ENCODE assay signal across 9 mouse cellular contexts in the genomic region with DNA sequence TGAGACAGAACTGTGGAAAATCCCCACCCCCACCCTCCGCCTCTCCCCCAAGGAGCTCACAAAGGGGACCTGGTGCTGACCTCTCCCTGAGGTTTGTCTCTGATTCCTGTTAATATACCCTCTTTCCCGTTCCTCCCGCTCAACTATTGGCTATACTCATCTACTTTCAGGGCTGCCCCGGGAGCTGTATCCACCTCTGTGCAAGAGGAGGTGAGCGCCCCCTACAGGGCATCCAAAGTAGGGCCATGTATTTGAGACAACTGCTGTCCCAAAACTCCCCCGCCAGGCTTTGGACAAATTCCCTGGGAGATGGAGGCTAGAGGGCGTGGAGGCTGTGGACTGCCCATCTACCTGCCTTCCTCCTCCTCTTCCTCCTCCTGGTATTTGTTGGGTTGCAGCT. TPM values are rescaled to one million over a fixed set of nuclear protein-coding genes. Genes with fewer than 3 reads are reported as not detected.
DNase-seq lines count a peak whose midpoint lies in the region; ATAC-seq and TF ChIP-seq lines count a peak whose summit lies in the region.
"Had no signal": no experiment of that assay in that cellular context is flagged by ENCODE, and none has a peak within 500 bp of the region (broad histone marks: within the 10 kb centered on the region; RNA-seq: fewer than 3 reads in every experiment).

No protein-coding gene starts in this region.

- 0 out of 2 replicates have a peak, but pooled peaks cover 1% of the 10 kb centered on the region for H3K4me1 ChIP-seq in heart, adult 2 months (ENCODE audit: control insufficient read depth, insufficient read depth, low read length)
- peaks cover 20% of the 10 kb centered on the region for H3K4me1 ChIP-seq in thymus, adult 2 months (replicated peaks; ENCODE audit: control insufficient read depth, insufficient read depth, low read length)

- peak; percentile 93 for DNase-seq in heart, adult 11 months
- DNase-seq in heart, postnatal 25 days (ENCODE audit: low spot score), result no peak
- peak; percentile 90 for DNase-seq in R1 (ENCODE audit: low read depth, low spot score)
- DNase-seq in cerebellum, adult 9-11 months, result peak; percentile 84
- DNase-seq in heart, adult 2 months, result peak; percentile 60 to 70
- peak; percentile 80 to 86 for DNase-seq in kidney, postnatal 4 days
- DNase-seq in thymus, adult 2 months, result peak; percentile 62

- TF ChIP-seq POLR2A in heart, adult 2 months (IDR thresholded peaks at IDR 0.05; ENCODE audit: insufficient read depth, low read depth, low read length), result no peak
- no peak for TF ChIP-seq POLR2A in thymus, adult 2 months (IDR thresholded peaks at IDR 0.05; ENCODE audit: control insufficient read depth, extremely low read depth, insufficient read depth, low read length, poor library complexity)

- no peaks in the 10 kb centered on the region for H3K79me2 ChIP-seq in heart, adult 2 months (replicated peaks; ENCODE audit: control insufficient read depth, insufficient read depth, low read length)

- WGBS in heart, adult 2 months, result 10% methylated on average over 7 of the region's 7 CpGs
- WGBS in thymus, adult 2 months, result 19% methylated on average over 7 of the region's 7 CpGs

- no peak overlapping the region for H3K27ac ChIP-seq in heart, adult 2 months
- H3K27ac ChIP-seq in thymus, adult 2 months (ENCODE audit: control insufficient read depth, insufficient read depth, low read length), result no peak overlapping the region

- TF ChIP-seq CTCF in heart, adult 2 months (IDR thresholded peaks at IDR 0.05), result peak; percentile 76
- peak; percentile 88 for TF ChIP-seq CTCF in thymus, adult 2 months (IDR thresholded peaks at IDR 0.05; ENCODE audit: borderline replicate concordance, control insufficient read depth, extremely low read depth, insufficient read depth, low read length, poor library complexity)

- H3K9ac ChIP-seq in heart, adult 2 months (ENCODE audit: low read depth, low read length), result no peak overlapping the region
- H3K9ac ChIP-seq: limb, embryonic 13.5 days had no signal

- no peaks in the 10 kb centered on the region for H3K36me3 ChIP-seq in heart, adult 2 months (ENCODE audit: control insufficient read depth, insufficient read depth, low read length)
- H3K36me3 ChIP-seq in thymus, adult 2 months (ENCODE audit: control insufficient read depth, insufficient read depth, low read length), result no peaks in the 10 kb centered on the region
- H3K36me3 ChIP-seq: limb, embryonic 13.5 days had no signal

- peak; percentile 41; the same call in 1 of the 2 replicates for ATAC-seq in megakaryocyte-erythroid progenitor cell, adult 5-6 weeks (replicated peaks; ENCODE audit: low FRiP score, low TSS enrichment, poor library complexity, severe bottlenecking)

- H3K27me3 ChIP-seq in heart, adult 2 months (ENCODE audit: control insufficient read depth, insufficient read depth, low read length), result no peaks in the 10 kb centered on the region
- no peaks in the 10 kb centered on the region for H3K27me3 ChIP-seq in thymus, adult 2 months (ENCODE audit: control insufficient read depth, insufficient read depth, low read length)

- no peak overlapping the region for H3K4me3 ChIP-seq in heart, adult 2 months
- no peak overlapping the region for H3K4me3 ChIP-seq in thymus, adult 2 months (ENCODE audit: control insufficient read depth, insufficient read depth, low read length)
- H3K4me3 ChIP-seq: limb, embryonic 13.5 days had no signal

- TF ChIP-seq EP300 in heart, adult 2 months (IDR thresholded peaks at IDR 0.05; ENCODE audit: insufficient read depth, low read depth, low read length), result no peak

- intact Hi-C loops in heart, postnatal 25 days (cut with DNase I), result loop anchor here (2.0 to 5.0 kb wide), 2 partner anchors 37 to 61 kb away; no protein-coding TSS in a partner anchor
- intact Hi-C loops in heart, adult 2 months (cut with DNase I), result loop anchor here (2.0 kb wide), 1 partner anchor 39 kb away; a partner anchor contains a TSS

RNA-seq across cellular contexts. Expression of a gene that starts 38.2 kb away (rescaled TPM):
- 1 to 10 TPM; 9.7 to 9.8 TPM for total RNA-seq in heart, postnatal 25 days (2021)
- total RNA-seq in heart, adult 2 months (2021), result 1 to 10 TPM; 8.4 to 9.4 TPM
- 7.5 and 10.4 TPM in 2 replicates for polyA plus RNA-seq in heart, adult 2 months (2012; rRNA removed)
- total RNA-seq in megakaryocyte-erythroid progenitor cell, adult 5-6 weeks (2014; fragmentation: Nextera tagmentation), result not detected in 2 replicates
- total RNA-seq in megakaryocyte-erythroid progenitor cell, adult 5-6 weeks (2017), result 0.80 TPM in 1 of 2 replicates, not detected in the other
- 15.3 and 15.5 TPM in 2 replicates for polyA plus RNA-seq in thymus, adult 2 months (2012; rRNA removed)

RNA-seq across cellular contexts. Expression of a gene that starts 40.7 kb away (rescaled TPM):
- total RNA-seq in heart, postnatal 25 days (2021), result 1 to 10 TPM; 7.4 to 9.0 TPM
- total RNA-seq in heart, adult 2 months (2021), result 10 to 100 TPM in 1 of 2 experiments, 1 to 10 TPM in 1; 8.5 to 11.6 TPM
- 21.7 and 32.9 TPM in 2 replicates for polyA plus RNA-seq in heart, adult 2 months (2012; rRNA removed)
- 22.3 and 25.0 TPM in 2 replicates for total RNA-seq in megakaryocyte-erythroid progenitor cell, adult 5-6 weeks (2014; fragmentation: Nextera tagmentation)
- 13.3 and 14.2 TPM in 2 replicates for total RNA-seq in megakaryocyte-erythroid progenitor cell, adult 5-6 weeks (2017)
- 28.3 and 33.8 TPM in 2 replicates for polyA plus RNA-seq in thymus, adult 2 months (2012; rRNA removed)

RNA-seq across cellular contexts. Expression of a gene that starts 53.1 kb away (rescaled TPM):
- total RNA-seq in heart, postnatal 25 days (2021), result 1 to 10 TPM; 6.0 to 6.1 TPM
- 1 to 10 TPM; 5.7 to 6.1 TPM for total RNA-seq in heart, adult 2 months (2021)
- 11.1 and 16.7 TPM in 2 replicates for polyA plus RNA-seq in heart, adult 2 months (2012; rRNA removed)
- total RNA-seq in megakaryocyte-erythroid progenitor cell, adult 5-6 weeks (2014; fragmentation: Nextera tagmentation), result 18.8 and 21.3 TPM in 2 replicates
- 17.6 and 29.0 TPM in 2 replicates for total RNA-seq in megakaryocyte-erythroid progenitor cell, adult 5-6 weeks (2017)
- 37.6 and 48.9 TPM in 2 replicates for polyA plus RNA-seq in thymus, adult 2 months (2012; rRNA removed)

Comparison
In these comparisons a context has a peak if more than half of its experiments do, and no peak if none do; other contexts are left out.
1. RNA of a gene that starts 38.2 kb away (total RNA-seq): 9.7 to 9.8 TPM in heart, postnatal 25 days and 8.4 to 9.4 TPM in heart, adult 2 months; 0.80 TPM in megakaryocyte-erythroid progenitor cell, adult 5-6 weeks; every median in the first group is over 4 times any median in the second.